Mouse (Mus musculus) lung, postnatal 0 days (tissue): ENCODE results near the gene Noxa1.

Source experiments
- CTCF ChIP-seq: IDR thresholded peaks from 2 replicates; pipeline ENCODE4 v1.5.1; 2016; ENCODE audit warnings: antibody characterized with exemption, mild to moderate bottlenecking
- EP300 ChIP-seq: IDR thresholded peaks from 2 replicates; pipeline ENCODE4 v1.6.1; 2016; ENCODE audit warnings: antibody characterized with exemption, mild to moderate bottlenecking, control low read depth

- peak; percentile 47 for TF ChIP-seq CTCF
- TF ChIP-seq EP300: no peak
Measured at GRCm38 (mm10) chr2:25095109-25095850, at the start of gene Noxa1.
